Mouse (Mus musculus): ENCODE results near the gene Rbm8a. TPM values are rescaled to one million over a fixed set of nuclear protein-coding genes. Genes with fewer than 3 reads are reported as not detected.
"Not testable (repeated sequence)": the region's sequence is repeated elsewhere in the genome, so short reads cannot be mapped to it uniquely, and the experiment has no call there.

Rbm8a gene
- polyA plus RNA-seq, 1 experiment from 2014 or later: 163 TPM

- Histone ChIP-seq H3K4me2 (replicated peaks) (peak overlapping the region; percentile 77), H3K4me1 (peaks cover 57% of the 10 kb centered on the region), H3K36me3 (no peaks in the 10 kb centered on the region), H3K4me3 (peak overlapping the region; percentile 49), H3K27ac (replicated peaks) (peak overlapping the region; percentile 47), H3K27me3 (peaks cover 34% of the 10 kb centered on the region), H3K9me3 (no peaks in the 10 kb centered on the region), H3K9ac (replicated peaks) (peak overlapping the region; percentile 58)
- ATAC-seq (ENCODE audit: low FRiP score, low read depth): no peak
- under 1% methylated on average over 40 of the region's 40 CpGs for WGBS
These were observed 32.3 kb upstream of the Rbm8a start for GRCm38 (mm10) chr3:96597435-96597891.

- Histone ChIP-seq H3K36me3 (peaks cover under 1% of the 10 kb centered on the region; the same call in 1 of the 2 replicates), H3K4me3 (peak overlapping the region; percentile 49), H3K9me3 (no peaks in the 10 kb centered on the region), H3K4me1 (peaks cover 57% of the 10 kb centered on the region), H3K27me3 (peaks cover 34% of the 10 kb centered on the region), H3K27ac (replicated peaks) (peak overlapping the region; percentile 47), H3K4me2 (replicated peaks) (peak overlapping the region; percentile 77), H3K9ac (replicated peaks) (peak overlapping the region; percentile 58)
- WGBS: 2% methylated on average over 54 of the region's 54 CpGs
- ATAC-seq (ENCODE audit: low FRiP score, low read depth): no peak
These were observed 31.3 kb upstream of the Rbm8a start for GRCm38 (mm10) chr3:96598156-96599068.

DNA sequence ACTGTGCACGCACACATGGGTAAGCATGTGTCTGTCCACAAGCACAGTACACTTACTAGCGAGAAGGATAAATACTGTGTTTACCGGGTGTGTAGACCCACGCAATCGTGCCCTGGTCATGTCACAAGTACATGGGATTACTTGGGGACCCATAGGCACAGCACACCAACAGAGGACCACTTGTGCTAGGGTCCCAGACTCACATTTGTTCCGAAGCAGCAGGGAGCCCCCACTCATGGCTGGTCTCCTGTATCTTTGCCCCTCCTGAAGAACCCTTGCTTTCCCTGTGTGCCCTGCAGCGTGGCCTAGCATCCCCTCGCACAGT is 30.7 kb upstream of the Rbm8a start:
- H3K36me3 ChIP-seq: peaks cover 7% of the 10 kb centered on the region
- peak overlapping the region; percentile 77 for H3K4me2 ChIP-seq (replicated peaks)
- H3K9me3 ChIP-seq: no peaks in the 10 kb centered on the region
- WGBS: 44% methylated on average over 8 of the region's 8 CpGs
- H3K4me1 ChIP-seq: peaks cover 64% of the 10 kb centered on the region
- no peak overlapping the region for H3K4me3 ChIP-seq
- peaks cover 34% of the 10 kb centered on the region for H3K27me3 ChIP-seq
- H3K27ac ChIP-seq (replicated peaks): no peak overlapping the region
- ATAC-seq (ENCODE audit: low FRiP score, low read depth): no peak
- no peak overlapping the region for H3K9ac ChIP-seq (replicated peaks)

DNA sequence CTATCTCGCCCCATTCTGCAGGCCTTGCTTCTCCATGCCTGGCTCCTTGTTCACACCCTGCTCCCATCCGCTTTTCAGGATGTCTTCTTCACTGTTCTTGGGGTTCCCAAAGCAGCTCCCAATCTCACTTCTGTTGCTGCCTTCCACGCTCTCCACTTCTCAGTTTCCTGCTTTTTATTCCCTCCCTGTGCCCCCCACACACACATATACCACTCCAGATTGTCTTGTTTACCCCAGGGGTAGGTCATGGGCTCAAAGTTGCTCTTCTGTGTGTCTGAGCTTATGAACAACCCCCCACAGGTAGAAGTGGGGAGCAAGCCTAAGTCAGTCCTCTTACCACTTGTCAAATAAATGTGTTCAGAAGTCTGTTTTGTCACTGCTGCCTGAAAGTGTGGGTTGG is 30.3 kb upstream of the Rbm8a start:
- WGBS: 58% methylated on average over 3 of the region's 3 CpGs
- Histone ChIP-seq H3K9ac (replicated peaks) (no peak overlapping the region), H3K36me3 (peaks cover 7% of the 10 kb centered on the region), H3K27ac (replicated peaks) (no peak overlapping the region), H3K4me1 (peaks cover 67% of the 10 kb centered on the region), H3K9me3 (no peaks in the 10 kb centered on the region), H3K4me3 (no peak overlapping the region), H3K27me3 (peaks cover 34% of the 10 kb centered on the region), H3K4me2 (replicated peaks) (no peak overlapping the region)
- no peak for ATAC-seq (ENCODE audit: low FRiP score, low read depth)

GRCm38 (mm10) chr3:96600639-96601250 is 29.0 kb upstream of the Rbm8a start, which contains the start of gene Lix1l:
TSS of gene Lix1l (plus strand) at chr3:96601149.
- Histone ChIP-seq H3K27me3 (peaks cover 23% of the 10 kb centered on the region), H3K36me3 (peaks cover 7% of the 10 kb centered on the region), H3K9ac (replicated peaks) (peak within 1 kb of the TSS; percentile 98), H3K4me3 (peak within 1 kb of the TSS; percentile 95), H3K27ac (replicated peaks) (peak within 1 kb of the TSS; percentile 97), H3K9me3 (no peaks in the 10 kb centered on the region), H3K4me2 (replicated peaks) (peak within 1 kb of the TSS; percentile 70), H3K4me1 (peaks cover 71% of the 10 kb centered on the region)
- WGBS: 2% methylated on average over 27 of the region's 27 CpGs
- ATAC-seq (ENCODE audit: low FRiP score, low read depth): peak; percentile 94

DNA sequence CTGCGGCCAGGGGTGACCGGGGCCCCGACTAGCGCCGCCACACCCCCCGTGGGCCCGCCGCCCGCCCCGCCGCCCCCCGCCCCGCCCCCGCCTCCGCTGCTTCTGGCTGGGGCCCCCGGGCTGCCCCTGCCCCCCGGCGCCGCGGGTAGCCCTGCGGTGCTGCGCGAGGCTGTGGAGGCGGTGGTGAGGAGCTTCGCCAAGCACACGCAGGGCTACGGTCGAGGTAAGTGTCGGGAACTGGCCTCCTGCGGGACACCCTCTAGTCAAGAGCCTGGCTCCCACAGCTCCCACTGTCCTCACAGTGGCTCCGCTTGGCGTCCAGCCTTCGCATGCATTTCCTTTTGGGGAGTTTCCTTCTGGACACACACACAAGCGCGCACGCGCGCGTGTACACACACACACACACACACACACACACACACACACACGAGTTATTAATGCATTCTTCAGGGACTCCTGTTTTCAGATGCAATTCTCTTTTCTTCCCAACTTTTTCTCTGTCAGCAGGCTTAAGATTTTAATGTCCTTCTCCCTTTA is 28.4 kb upstream of the Rbm8a start:
- Histone ChIP-seq H3K4me1 (peaks cover 65% of the 10 kb centered on the region), H3K36me3 (peaks cover 7% of the 10 kb centered on the region), H3K4me3 (peak overlapping the region; percentile 95), H3K27me3 (peaks cover 18% of the 10 kb centered on the region), H3K9me3 (no peaks in the 10 kb centered on the region), H3K4me2 (replicated peaks) (peak overlapping the region; percentile 70), H3K27ac (replicated peaks) (peak overlapping the region; percentile 97), H3K9ac (replicated peaks) (peak overlapping the region; percentile 98)
- WGBS: under 1% methylated on average over 14 of the region's 40 CpGs
- peak; percentile 71 for ATAC-seq (ENCODE audit: low FRiP score, low read depth)

DNA sequence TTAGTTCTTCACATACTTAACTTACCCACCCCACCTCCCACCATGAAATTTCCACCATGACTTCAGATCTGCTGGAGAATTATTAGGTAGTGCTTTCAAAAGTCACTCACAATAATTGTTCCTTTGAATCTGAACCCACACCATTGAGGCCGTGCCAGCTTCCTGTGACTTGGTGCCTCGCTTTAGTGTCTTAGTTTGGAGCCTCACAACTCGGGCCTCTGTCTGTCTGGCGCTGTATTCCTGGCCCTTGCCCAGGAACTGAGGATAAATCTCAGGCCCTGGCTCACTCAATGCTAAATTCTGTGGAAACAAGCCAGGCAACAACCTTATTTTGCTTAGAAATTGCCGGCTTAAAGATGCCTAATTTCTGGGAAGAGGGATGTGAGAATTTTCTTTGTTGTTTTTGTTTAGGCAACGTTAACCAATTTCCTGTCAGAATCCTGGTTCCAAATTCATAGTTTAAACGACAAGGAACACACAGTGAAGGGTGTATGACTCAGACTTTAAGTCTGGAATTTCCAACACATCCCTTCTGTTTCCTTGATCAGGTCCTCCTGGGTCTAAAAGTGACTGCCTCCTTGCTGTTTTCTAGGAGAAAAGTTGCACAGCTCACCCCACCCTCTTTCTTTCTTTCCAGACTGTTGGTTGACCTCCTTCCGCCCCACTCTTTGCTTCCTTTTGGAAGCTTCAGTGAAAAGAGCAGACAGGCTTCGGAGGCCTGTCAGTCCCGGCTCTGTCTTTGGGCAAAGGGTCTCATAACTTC is 27.6 kb upstream of the Rbm8a start:
- peaks cover 57% of the 10 kb centered on the region for H3K4me1 ChIP-seq
- H3K27ac ChIP-seq (replicated peaks): peak overlapping the region; percentile 97
- H3K9me3 ChIP-seq: no peaks in the 10 kb centered on the region
- H3K36me3 ChIP-seq: peaks cover 7% of the 10 kb centered on the region
- 22% methylated on average over 10 of the region's 10 CpGs for WGBS
- H3K9ac ChIP-seq (replicated peaks): peak overlapping the region; percentile 98
- ATAC-seq (ENCODE audit: low FRiP score, low read depth): no peak
- peak overlapping the region; percentile 95 for H3K4me3 ChIP-seq
- H3K27me3 ChIP-seq: peaks cover 10% of the 10 kb centered on the region
- peak overlapping the region; percentile 70 for H3K4me2 ChIP-seq (replicated peaks)

GRCm38 (mm10) chr3:96602704-96603084 is 27.0 kb upstream of the Rbm8a start:
- H3K9me3 ChIP-seq: no peaks in the 10 kb centered on the region
- WGBS: 34% methylated on average over 5 of the region's 5 CpGs

DNA sequence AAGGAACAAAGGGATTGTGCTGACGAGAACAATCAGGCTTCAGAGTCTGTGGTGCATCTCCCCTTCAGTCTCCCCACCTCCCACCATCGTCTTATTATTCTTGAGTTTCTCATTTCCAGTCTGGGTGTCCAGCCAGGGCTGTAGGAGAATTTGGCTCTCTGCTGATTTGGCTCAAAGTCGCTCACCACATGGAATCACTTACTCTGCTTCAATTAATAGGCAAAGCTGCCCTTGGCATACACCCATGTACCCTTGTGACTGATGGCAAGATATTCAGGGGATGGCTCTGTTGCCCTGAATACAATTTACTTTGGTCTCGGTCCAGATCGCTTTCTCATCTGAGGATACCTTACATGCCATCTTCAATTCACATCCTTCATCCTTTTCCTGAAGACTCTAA is 26.4 kb upstream of the Rbm8a start:
- Histone ChIP-seq H3K27me3 (peaks cover 10% of the 10 kb centered on the region), H3K9ac (replicated peaks) (peak overlapping the region; percentile 98), H3K4me1 (peaks cover 45% of the 10 kb centered on the region), H3K27ac (replicated peaks) (peak overlapping the region; percentile 97), H3K4me2 (replicated peaks) (peak overlapping the region; percentile 70), H3K4me3 (peak overlapping the region; percentile 95), H3K9me3 (no peaks in the 10 kb centered on the region), H3K36me3 (peaks cover 7% of the 10 kb centered on the region)
- ATAC-seq (ENCODE audit: low FRiP score, low read depth): no peak
- 45% methylated on average over 5 of the region's 5 CpGs for WGBS

More at GRCm38 (mm10) chr3:96602704-96603084, 27.0 kb upstream of the Rbm8a start:
- peak overlapping the region; percentile 98 for H3K9ac ChIP-seq (replicated peaks)
- peak overlapping the region; percentile 97 for H3K27ac ChIP-seq (replicated peaks)
- ATAC-seq (ENCODE audit: low FRiP score, low read depth): no peak
- peak overlapping the region; percentile 95 for H3K4me3 ChIP-seq
- H3K4me2 ChIP-seq (replicated peaks): peak overlapping the region; percentile 70
- H3K36me3 ChIP-seq: peaks cover 7% of the 10 kb centered on the region
- H3K4me1 ChIP-seq: peaks cover 51% of the 10 kb centered on the region
- H3K27me3 ChIP-seq: peaks cover 10% of the 10 kb centered on the region

- ATAC-seq (ENCODE audit: low FRiP score, low read depth); H3K4me2 ChIP-seq (replicated peaks); H3K4me3 ChIP-seq; H3K27ac ChIP-seq (replicated peaks); H3K9me3 ChIP-seq; H3K27me3 ChIP-seq; H3K9ac ChIP-seq (replicated peaks); H3K36me3 ChIP-seq: not testable (repeated sequence)
- H3K4me1 ChIP-seq: peaks cover 33% of the 10 kb centered on the region
- 90% methylated on average over 4 of the region's 4 CpGs for WGBS
These were observed 23.7 kb upstream of the Rbm8a start for GRCm38 (mm10) chr3:96606007-96606406.

DNA sequence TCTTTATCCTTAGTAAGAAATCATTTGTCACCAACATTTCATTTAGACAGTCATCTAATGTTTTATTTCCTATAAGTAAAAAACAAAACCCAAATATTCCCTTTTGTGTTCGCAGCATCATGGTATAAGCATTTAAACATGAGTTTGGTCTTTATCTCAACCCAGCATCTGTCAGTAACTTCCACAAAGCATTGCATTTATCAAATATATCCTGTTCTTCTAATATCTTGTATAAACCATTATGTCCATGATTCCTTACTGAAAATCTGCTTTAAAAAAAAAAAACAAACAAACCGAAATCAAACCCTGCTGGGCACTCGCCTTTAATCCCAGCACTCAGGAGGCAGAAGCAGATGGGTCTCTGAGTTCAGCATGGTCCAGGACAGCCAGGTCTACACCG is 23.1 kb upstream of the Rbm8a start:
- H3K36me3 ChIP-seq: peaks cover 7% of the 10 kb centered on the region
- H3K9me3 ChIP-seq: no peaks in the 10 kb centered on the region
- no peak overlapping the region for H3K4me3 ChIP-seq
- no peak overlapping the region for H3K9ac ChIP-seq (replicated peaks)
- WGBS: 90% methylated on average over 4 of the region's 4 CpGs
- H3K4me1 ChIP-seq: peaks cover 33% of the 10 kb centered on the region
- no peak overlapping the region for H3K4me2 ChIP-seq (replicated peaks)
- no peaks in the 10 kb centered on the region for H3K27me3 ChIP-seq
- no peak overlapping the region for H3K27ac ChIP-seq (replicated peaks)
- ATAC-seq (ENCODE audit: low FRiP score, low read depth): no peak

Measured in midbrain, embryonic 12.5 days (tissue).